Mouse (Mus musculus) layer of hippocampus, postnatal 25 days (tissue): ENCODE results near the gene Obsl1. TPM values are rescaled to one million over a fixed set of nuclear protein-coding genes. Genes with fewer than 3 reads are reported as not detected.
A peak's percentile ranks its signal among the peaks of the same experiment; 100 is the strongest.

Source experiments
- DNase-seq, 2 experiments: peaks; one replicate each; pipeline ENCODE4 v3.0.0; 2022; ENCODE audit warnings: mixed read lengths in 2 of 2, low spot score in 1 of 2; ENCODE audit errors: extremely low spot score in 1 of 2
- total RNA-seq, 2 experiments: library from RNA; stranded (reverse); gene quantifications; 2 replicates each; pipeline ENCODE4 v1.2.3; 2021

Gene Obsl1
- total RNA-seq, 2 experiments from 2014 or later = 18.9 to 20.2 TPM

DNA sequence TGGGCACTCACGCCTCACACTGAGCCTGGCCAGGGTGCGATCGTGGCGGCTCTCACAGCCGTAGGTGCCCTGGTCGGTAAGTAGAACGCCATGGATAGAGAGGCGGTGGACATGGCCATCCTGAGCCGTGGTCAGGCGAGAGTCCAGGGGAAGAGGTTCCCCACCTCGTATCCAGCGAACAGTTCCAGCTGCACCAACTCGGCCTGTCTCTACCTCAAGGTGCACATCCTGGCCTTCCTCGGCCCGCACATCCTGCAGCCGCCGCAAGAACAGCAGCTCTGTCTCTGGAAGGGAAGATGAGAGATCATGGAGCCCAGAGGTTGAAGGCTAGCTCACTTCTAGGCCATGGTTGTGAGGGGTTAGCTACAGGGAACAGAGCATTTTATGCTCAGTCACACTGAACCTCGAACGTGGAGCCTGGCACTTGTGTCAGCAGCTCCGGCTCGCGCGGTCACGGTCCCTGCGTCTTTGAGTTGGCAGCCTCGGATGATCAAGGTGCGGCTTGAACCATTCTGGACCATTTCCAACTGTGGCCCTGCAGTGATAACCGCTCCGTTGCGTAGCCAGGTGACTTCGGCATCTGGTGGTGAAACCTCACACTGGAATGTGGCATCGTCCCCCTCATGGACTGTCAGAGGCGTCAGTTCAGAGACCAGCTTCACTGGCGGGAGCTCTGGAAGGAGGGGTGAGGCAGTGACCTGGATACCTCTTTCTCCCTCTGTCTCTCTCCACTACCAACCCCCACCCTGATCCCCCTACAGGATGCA is 15.3 kb downstream of the Obsl1 start:
- no peak for DNase-seq

- DNase-seq = peak in 1 of 2 experiments; percentile 50
These were observed 18.7 kb downstream of the Obsl1 start for GRCm38 (mm10) chr1:75487405-75488161.

- DNase-seq = no peak
These were observed 19.2 kb downstream of the Obsl1 start for GRCm38 (mm10) chr1:75487040-75487404.

GRCm38 (mm10) chr1:75486561-75486960 is 19.7 kb downstream of the Obsl1 start:
- no peak for DNase-seq

DNA sequence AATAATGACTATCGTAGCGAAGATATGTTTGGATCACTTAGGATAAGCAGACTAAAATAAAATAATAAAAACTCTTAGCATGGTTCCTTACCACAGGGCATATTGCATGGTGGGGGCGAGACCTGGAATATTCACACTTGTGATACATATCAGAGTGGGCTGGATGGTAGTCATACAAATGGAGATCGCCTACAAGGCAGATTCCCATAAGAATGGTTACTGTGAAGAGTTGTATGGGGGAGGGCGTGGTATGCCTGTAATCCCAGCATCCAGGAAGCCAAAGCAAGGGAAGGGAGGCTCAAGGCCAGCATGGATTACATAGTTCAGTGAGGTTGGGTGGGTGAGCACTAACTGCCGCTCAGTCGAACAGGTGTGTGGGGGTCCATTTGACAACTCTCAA is 25.5 kb downstream of the Obsl1 start:
- DNase-seq = no peak

GRCm38 (mm10) chr1:75480036-75480435 is 26.2 kb downstream of the Obsl1 start:
- DNase-seq = no peak

DNA sequence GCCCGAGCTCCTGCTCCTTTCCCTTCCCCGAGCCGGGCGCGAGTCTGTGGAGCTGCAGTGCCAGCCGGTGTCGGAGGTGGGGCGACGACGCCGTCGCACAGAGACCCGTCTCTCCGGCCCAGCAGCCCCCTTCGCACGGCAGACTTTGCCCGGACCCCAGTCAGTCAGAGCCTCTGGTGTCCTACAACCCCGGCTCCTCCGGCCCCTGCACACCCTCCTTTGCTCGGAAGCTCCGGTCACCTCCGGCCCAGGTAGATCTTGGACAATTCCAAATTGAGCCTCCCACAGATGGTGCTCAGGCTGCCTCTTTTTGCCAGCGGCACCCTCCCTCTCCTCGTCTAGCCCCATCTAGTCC is 26.6 kb downstream of the Obsl1 start:
- no peak for DNase-seq

GRCm38 (mm10) chr1:75478916-75479634 is 27.2 kb downstream of the Obsl1 start, which contains the start of the genes Chpf and Tmem198:
Gene Chpf, minus strand, starts transcription at chr1:75479307.
Gene Tmem198, plus strand, starts transcription at chr1:75479532.
- DNase-seq = peak; percentile 94 to 98

- DNase-seq = no peak
These were observed 27.8 kb downstream of the Obsl1 start for GRCm38 (mm10) chr1:75478497-75478896.

- DNase-seq = no peak
These were observed 28.3 kb downstream of the Obsl1 start for GRCm38 (mm10) chr1:75477966-75478290.

- peak; percentile 83 to 85 for DNase-seq
These were observed 28.8 kb downstream of the Obsl1 start for GRCm38 (mm10) chr1:75477264-75477965.

DNA sequence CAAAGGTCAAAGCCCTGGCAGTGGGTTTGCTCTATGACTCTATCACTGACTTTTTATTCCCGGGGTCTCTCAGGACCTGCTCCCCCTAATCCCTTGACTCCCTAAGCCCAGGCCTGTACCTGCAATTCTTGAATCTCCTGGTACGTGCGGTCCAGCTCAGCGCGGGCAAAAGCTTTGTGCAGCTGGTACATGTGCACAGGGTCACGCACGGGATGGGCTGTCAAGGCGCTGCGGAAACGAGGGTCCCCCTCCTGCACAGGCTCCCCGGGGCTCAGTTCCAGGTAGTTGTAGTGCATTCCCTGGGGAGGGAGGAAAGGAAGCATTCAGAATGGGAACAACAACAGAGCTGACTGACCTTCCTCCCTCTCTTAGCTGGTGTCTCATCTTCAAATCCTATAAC is 29.8 kb downstream of the Obsl1 start:
- no peak for DNase-seq

DNA sequence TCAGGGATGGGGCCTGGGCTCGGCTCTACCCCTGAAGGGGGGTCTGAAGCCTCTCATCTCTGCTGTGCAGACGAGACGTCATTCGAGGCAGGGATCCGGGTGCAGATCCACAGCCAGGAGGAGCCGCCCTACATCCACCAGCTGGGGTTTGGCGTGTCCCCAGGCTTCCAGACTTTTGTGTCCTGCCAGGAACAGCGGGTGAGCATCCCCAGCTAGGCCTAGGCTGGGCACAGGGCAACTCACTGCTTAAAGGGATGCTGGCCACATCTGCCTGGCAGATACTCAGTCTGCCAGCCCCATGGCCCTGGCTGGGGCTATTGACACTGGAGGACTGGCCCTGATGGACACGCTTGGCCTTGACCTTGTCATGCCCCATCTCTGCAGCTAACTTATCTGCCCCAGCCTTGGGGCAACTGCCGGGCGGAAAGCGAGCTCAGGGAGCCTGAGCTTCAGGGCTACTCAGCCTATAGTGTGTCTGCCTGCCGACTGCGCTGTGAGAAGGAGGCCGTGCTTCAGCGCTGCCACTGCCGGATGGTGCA is 36.9 kb downstream of the Obsl1 start:
- DNase-seq = no peak

GRCm38 (mm10) chr1:75467215-75467927 is 38.9 kb downstream of the Obsl1 start:
- peak; percentile 78 to 79 for DNase-seq

GRCm38 (mm10) chr1:75463652-75464204 is 42.5 kb downstream of the Obsl1 start:
- DNase-seq = no peak

DNA sequence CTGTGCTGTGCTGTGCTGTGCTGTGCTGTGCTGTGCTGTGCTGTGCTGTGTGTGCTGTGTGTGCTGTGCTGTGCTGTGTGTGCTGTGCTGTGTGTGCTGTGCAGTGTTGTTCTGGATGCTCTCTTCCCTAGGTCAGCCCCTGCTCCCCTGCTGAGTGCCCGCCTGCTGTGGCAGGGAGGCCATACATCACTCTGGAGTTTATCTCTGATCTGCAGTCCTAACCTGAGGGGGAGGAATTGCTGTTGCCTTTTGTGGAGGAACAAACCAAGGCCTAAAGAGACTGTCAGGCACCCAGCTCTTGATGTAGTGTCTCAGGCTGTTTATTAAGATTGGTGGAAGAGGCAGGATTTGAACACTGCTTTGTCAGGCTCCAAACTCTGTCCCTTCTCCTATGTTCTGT is 43.6 kb downstream of the Obsl1 start:
- no peak for DNase-seq

- no peak for DNase-seq
These were observed 46.0 kb downstream of the Obsl1 start for GRCm38 (mm10) chr1:75460297-75460696.

GRCm38 (mm10) chr1:75458789-75459684 is 47.2 kb downstream of the Obsl1 start:
- peak in 1 of 2 experiments; percentile 47 for DNase-seq
